Mouse (Mus musculus) lung, postnatal 4 days (tissue): ENCODE measurements at regions not wholly inside any gene's neighbourhood (a gene's known extent, or its start where the extent isn't known, plus 50 kb on each side); places are given as distances from the start of the nearest gene placed in this dataset.
A peak's percentile ranks its signal among the peaks of the same experiment; 100 is the strongest.

Experiments
- DNase-seq, 2 experiments: peaks; one replicate each; pipeline ENCODE4 v3.0.0; 2021

DNA sequence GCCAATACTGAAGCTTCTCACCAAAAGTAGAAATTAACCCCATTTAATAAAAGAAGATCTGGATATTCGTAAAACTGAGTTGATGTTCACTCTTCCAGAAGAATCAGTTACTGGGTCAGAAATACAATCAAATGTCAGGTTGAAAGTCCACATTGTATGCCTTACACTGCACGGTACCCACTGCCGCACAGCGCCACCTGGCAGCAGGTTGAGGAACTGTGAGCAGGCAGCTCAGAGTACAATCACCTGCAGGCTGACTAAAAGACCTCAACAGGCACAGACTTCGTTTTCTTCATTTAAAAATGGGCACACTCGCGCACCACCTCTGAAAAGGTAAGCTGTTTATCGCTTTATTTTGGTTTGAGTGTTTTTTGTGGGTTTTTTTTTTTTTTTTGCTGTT is 341.8 kb upstream of the Mms22l start:
- peak; percentile 24 for DNase-seq

DNA sequence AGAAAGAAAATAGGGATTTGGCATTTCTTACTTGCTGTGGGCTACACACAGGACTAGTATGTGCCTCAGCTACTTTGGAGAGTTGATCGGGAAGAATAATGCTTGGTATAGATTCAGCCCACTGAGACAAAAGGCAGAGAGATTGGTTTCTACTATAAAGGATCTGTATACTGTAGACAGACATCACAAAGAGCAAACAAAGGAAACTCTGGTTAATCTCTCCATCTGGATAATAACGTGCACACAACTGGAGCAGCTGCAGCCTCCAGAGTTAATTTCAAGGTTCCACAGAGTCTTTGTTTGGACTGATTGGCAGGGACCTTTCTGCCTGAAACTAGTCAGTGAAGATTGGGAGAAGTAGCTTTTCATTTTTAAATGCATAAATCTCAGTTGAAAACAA is 322.5 kb upstream of the Mms22l start:
- no peak for DNase-seq

DNA sequence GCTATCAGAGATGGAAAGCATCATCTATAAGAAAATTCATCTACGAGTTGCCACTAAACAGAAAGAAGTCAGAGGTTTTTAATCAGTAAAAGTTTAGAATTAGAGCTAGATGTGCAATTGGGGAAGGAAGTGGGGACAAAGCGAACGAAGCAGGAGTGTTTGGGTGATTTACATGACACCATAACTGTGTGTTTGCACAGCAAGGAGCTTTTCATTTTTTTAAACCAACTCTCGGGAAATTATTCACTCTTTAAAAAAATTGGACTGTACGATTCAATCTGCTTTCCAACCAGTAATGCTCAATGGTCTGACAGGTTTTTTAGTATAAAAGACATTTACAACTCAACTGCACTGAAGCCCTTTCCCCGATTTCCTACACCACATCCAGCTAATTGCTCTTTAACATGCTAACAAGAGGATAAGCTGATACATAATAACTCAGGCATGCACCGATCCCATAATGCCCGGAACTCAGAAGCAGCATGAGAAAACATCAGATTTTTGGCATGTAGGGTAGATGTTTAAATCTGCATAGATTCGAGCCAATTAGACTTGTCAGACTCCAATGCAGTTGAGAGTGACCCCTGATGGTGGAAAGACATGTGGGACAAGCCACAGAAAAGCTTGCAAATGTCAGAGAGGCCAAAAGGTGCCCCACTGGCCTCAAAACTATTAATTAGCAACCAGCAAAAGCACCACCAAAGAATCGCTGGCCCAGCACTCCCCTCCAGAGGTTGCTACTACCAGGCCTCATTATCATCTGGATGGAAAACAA is 282.8 kb upstream of the Mms22l start:
- no peak for DNase-seq

DNA sequence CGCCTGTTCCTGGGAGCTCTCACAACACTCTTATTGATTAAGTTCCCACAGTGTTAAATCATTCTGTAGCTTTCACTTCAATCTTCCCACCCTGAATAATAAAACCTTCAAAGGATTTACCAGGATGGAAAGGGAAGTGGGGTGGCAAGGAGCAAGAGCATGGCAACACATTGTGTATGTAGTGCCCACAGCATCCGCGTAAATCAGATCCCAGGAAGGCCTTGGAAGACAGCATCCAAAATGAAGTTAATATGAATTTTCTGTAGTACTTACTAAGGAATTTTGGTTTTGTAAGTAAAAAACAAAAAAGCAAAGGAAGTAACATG is 282.3 kb upstream of the Mms22l start:
- no peak for DNase-seq

DNA sequence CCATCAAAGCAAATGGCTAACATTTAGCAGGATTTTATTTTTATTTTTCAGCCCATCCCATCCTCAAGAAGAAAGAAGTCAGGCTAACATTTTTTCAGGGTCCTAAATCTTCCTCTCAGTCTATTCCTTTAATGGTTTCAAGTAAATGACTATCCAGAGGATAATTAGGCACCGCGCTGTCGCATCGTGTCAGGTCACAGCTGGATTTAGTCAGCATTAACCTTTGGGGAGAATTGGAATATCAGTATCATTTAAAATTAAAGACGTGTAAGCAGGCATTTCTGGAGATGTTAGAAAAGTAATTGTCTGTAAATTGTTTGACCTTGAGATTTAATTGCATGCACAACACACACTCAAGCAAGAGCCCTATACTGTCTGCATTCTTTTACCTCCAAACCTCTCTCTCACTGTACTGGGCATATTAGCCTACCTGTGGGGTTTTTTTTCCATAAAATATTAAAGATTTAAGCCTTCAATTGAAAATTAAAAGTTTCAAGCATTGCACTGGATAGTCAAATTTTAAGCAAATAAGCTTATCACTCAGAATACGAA is 277.8 kb upstream of the Mms22l start:
- DNase-seq, result no peak

DNA sequence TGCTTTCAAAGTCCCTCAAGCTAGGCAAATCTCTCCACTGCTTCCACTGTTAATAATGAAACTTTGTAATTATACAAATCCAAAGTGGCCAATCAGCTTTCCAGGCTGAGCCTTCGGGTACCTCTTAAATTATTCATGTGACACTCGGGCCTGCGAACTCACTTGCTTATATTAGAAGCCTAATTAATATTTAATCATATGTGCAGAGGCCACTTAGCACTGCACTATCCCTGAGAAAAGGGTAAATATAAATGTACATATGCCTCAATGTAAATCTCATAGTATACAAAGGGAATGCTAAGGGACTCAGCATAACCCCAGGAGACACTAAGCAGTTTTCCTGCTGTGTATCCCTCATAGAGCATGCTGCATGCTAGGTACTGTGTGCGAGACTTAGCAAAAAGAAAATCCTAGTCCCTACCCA is 277.2 kb upstream of the Mms22l start:
- DNase-seq, result no peak

DNA sequence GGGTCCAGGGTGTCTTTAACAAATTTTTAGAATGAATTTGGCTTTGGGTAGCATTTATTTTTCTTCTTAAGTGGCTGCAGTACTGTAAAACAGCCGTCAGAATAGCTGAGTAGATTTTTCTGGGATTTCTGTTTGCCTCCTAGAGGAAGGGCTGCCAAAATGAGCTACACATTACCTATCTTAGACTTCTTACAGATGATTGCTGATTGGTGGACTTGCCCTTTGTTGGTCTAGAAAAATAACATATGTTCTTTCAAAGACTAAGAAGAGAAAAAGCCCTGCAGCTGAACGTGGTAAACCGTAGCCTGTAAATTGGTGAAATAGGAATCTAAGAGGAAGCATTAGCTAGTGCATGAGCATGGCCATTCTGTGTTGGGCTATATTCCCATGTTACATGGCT is 276.7 kb upstream of the Mms22l start:
- DNase-seq, result no peak

DNA sequence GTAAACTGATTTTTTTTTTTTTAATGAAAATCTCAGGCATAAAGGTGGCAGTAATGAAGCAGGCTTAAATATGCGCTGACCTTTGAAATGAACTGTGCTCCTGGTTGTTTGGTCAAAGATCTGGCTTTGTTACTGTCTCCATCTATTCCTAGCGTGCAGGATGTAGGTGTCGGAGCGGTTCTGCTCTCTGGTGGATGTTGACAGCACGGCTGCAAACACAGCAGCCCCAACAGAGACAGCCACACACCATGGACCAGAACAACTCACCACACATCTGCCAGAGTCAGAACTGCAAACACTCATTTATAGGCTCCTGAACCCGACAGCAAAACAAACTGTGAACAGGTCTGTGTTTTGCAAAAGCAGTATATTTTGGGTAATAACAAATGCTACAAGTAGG is 251.1 kb upstream of the Mms22l start:
- no peak for DNase-seq

DNA sequence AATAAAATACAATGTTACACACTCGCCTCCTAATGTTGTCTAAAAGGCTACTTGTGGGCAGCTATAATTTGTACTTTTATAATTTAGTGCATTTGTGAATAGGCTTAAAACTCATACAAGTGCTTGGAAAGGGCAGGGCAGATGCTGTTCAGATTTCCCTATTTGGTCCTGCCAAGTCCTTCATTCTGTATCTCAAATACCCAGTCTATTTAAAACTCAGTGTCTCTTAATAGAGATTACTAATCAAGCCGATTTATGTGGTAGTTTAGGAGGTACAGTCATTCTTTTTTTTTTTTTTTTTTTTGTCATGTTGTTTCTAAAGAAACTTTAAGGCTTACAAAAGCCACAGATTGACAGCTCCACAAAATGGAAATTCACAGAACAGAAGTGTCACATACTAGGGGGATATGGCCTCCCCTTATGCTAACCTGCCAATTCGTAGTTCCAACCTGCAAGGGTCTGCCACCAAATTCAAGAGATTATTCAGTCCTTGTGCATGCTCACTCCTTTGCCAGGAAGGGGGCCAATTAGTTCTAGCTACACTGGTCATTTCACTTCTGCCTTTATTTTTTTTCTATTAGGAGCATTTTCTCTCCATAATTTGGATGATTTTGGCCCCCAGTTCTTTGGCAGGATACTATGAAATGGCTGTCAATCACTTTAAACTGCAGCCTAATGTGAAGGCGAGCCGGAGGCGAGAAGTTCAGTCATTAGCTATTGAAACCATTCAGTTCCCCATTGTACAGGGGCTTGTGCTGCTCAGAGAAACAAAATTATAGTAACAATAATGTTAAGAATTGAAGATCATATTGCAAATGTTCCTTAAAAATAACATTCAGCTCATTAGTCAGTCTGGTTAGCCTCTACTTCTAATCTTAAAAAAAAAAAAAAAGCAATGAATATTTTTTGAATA is 247.9 kb upstream of the Mms22l start:
- DNase-seq, result no peak

DNA sequence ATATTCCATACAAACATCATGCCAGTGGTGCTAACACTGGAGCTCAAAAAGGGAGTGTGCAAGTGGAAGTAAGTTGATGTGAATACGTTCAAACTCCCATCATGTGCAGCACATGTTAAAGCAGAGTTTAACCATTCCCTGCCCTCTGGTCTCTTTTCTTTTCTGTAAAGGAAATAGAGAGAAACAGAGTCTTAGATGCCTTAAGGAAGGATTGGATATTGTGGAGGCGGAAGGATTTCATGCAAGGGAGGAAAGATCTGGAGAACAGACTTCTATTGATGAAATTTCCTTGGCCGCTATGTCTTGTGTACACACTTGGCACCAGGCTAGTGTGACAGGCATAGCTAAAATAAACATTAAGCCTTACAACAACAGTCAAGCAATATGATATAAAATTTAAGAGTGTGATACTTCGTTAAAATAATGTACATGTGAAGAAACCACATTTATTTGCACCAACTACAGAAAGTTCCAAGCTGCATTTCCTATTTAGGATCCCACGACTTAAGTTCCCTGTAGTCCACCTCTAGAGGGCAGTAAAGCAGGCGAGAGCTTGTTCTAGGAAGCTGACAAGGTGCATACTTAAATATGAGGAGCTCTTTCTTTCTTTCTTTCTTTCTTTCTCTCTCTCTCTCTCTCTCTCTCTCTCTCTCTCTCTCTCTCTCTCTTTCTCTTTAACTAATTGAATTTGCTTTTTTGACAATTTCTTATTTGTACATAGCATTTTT is 246.8 kb upstream of the Mms22l start:
- no peak for DNase-seq

DNA sequence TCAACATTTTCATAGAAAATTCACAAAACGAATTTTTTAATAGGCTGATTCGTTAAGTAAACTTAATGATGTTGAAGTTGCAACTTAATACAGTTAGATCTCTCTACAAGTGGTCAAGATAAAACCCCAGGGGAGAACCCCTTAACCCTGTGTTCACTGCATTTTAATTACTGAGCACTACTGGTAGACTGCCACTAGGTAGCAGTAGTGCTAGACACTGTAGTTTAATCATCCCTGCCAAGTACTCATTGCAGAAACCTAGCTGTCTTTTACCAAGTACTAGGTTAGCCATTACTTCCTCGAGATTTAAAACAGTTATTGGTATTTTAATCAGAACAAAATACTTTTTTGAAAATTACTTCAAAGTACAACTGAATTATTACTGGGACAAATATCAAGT is 218.1 kb upstream of the Mms22l start:
- no peak for DNase-seq
